Mouse (Mus musculus): ENCODE measurements around the gene Cfap45.

Cfap45 gene

DNA sequence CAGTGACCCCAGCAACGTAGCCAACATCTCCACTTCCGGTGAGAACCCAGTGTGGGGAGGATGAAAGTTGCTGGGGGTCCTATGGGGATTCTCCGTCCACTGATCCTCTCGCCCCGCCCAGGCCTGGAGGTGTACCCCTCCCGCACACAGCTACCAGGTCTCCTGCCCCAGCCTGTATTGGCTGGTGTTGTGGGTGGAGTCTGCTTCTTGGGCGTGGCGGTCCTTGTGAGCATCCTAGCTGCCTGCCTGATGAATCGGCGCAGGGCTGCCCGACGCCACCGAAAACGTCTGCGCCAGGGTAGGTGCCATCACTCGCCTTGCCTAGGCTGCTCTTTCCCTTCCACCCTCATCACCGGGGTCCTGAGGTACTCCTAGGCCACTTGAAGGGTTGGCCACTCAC is 24.6 kb upstream of the Cfap45 start:
- DNase-seq (ENCODE audit: low read depth, low spot score): no peak

DNA sequence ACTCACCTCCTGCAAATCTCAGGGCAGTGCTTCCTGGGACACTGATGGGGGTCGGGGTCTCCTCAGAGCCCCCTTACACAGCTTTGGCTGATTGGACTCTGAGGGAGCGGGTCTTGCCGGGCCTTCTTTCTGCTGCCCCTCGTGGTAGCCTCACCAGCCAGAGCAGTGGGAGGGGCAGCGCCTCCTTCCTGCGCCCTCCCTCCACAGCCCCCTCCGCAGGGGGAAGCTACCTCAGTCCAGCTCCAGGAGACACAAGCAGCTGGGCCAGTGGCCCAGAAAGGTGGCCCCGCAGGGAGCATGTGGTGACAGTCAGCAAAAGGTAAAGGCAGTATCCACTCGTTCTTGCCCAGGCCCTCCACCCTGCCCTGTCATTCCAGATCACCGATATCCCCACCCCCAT is 23.2 kb upstream of the Cfap45 start:
- DNase-seq (ENCODE audit: low read depth, low spot score): no peak

DNA sequence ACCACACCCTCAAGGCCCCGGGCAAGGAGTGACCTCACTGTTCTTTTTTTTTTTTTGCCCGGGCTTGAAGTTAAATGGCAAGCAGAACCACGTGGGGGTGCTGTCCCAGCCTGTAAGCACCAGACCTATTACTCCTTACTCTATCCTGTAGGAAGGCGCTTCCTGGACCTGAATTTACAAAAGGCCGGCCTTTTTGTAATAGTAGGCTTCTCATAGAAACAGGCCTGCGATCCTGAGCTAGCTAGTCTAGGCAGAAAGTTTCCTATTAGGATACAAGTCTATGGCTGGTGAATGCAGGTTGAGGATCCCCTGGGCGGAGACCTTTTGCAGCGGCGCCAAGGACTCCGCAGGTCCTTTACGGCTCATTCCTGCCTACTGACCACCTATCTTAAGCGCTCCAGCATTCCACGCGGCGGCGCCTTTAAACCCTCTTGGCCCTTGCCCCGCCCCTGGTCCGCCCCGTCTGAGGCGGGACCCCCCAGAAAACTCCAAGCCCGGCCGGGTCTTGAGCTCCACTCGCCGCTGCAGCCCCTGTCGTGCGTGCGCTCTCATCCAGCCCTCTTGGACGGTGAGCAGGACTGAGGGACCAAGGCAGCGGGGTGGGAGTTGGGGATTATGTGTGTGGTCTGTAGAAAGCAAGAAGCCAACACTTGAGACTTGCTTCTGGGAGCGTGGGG is 20.7 kb upstream of the Cfap45 start, which contains the start of gene Tagln2:
TSS of gene Tagln2 (plus strand) at position 283 of the 677 bp plus-strand sequence.
- peak; percentile 72 for DNase-seq (ENCODE audit: low read depth, low spot score)

DNA sequence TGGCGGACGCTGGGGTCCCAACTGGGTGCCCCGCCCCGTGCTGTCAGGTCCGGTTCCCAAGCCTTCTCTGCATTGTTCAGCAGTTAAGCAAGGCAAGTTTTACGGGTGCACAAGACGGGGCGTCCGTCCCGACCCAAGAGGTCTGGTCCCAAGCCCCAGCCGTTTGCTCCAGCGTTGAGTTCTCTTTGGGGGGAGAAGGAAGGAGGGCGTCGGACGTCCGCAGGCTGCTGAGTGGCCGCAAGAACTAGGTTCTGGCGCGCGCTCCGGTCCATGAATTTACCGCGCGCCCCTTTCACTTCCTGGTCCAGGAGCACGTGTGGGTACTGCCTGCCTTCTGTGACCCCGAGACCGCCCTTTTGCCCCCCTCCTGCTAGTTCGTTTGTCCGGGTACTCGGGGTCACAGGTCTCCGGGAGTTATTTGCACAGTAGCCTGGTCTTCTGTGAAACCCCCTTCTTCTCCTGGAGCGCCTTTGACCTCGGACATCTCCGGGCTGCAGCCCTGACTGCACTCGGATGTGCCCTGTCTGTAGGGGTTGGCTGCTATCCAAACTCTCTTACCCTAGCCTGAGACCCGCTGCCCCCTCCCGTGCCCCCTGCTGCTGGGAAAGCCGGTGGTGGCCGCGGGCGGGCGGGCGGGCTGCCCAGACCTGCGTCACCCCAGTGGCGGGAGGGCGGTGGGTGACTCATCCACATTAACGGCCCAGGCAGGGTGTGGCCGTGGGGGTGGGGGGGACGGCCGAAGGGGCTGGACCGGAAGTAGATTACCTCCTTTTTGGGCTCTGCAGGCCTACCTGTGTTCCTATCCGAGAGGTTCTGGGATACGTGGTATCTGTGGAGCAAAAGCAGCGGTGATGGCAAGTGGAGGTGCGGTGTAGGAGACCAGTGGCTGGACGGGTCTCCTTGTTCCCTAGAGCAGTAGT is 19.9 kb upstream of the Cfap45 start:
- no peak for DNase-seq (ENCODE audit: low read depth, low spot score)

DNA sequence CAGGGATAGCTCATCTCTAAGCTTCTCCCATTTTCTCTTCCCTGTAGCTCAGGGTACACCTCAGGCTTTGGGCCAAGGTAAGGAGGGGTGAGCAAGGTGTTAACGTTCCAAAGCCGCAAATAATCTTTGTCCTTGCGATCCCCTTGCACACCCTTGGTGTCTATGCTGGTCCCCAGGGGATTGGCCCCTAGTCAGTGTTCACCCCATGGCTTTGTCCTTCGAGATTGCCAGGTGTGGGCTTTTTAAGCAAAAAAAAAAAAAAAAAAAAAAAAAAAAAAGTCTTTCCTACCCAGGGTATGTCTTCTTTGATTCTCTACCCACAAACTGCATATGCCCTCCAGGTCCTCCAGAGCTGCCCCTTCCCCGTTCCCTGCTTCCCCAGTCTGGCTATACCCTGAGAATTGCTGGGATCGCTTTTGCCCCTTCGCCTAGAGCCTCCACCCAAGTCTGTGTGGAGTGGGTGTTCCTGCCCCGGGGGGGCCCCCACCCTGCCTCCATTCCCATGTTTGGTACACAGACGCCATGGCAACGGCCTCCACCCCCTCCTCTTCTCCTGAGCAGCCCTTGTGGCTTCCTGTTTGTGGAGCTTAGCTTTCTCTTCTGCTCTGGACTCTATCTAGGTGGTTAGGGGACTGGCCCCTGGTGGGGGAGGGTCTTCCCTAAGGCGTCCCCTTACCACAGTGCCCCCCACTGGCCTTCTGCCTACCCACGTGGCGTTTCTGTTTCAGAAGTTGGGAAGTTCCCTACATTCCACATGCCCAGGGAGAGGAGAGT is 19.0 kb upstream of the Cfap45 start:
- DNase-seq (ENCODE audit: low read depth, low spot score): no peak

DNA sequence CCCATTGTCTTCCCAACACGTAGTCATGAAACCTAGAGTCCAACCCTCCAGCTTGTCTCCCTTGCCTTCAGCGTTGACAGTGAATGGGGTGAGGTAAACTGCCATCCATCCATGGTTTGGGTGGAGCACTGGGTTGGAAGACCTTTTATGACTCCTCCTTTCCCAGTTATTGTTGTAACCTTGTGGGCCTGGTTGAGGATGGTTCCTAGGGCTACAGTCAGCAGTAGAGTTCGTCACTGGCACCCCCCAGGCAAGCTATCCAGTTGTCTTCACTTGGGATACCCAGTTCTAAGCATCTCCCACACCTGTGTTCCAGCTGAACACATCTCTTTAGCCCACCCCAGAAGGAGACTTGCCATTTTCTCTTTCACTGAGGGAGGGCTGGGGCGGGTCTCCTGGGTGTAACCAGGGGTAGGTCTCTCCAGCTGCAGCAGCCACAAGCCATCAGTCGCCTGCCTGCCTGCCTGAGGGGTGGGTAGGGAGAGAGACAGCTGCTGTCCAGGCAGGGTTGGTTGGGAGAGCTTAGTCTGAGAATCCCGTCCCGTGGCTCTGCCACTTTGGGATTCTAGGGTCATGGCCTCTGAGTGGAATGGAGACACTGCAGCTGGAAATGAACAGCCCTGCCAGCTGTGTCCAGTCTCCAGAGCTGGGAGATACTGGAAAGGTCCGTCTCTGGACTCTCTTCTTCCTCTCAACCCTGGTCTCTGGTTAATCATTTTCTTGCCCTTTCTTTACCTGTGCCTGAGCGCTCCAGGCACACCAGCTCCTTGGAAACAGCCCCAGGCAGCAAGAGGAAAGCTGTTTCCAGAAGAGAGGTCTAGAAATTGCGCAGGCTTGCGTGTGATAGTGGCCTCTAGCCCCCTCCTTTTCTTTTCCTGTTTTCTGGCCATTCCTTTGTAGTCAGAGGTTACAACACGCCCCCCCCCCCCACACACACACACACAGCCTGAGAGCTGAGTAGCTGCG is 18.2 kb upstream of the Cfap45 start:
- no peak for DNase-seq (ENCODE audit: low read depth, low spot score)

DNA sequence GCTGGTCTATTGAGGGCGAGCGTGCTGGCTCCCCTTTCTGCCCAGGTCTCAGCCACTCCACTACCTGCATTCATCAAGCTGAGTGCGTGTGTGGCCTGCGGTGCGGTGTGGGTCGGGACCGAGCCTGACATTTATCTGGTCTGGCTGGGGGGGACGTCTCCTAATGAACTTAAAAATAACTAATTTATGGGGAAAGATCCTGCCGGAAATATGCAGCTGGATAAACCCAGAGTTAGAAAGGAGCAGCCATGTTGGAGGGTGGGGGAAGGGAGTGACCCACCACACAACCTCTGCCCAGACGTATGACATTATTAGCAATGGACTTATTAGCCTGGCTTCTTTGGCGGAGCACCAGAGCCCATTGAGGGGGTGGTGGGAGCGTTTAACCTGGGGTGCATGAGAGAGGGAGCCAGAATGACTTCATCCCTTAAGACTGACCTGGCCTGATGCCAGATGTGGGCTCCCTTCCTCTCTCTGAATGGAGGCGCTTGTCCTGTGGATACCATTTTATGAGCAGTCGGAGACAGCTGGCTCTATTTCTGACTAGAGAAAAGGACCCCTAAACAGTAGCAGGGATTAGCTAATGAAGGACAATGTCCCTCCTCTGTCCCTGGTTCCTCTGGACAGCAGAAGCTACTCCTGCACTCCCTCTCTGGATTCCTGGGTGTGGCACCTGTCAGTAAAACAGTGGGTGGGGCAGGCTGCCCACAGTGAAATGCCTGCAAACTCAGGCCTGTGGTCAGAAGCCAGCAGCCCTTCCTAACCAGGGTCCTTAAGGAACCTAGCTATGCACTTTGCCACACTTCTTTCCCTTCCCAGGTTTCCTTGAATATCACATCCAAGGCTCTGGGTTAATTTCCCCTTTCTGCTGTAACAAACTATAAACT is 17.2 kb upstream of the Cfap45 start:
- DNase-seq (ENCODE audit: low read depth, low spot score): no peak

DNA sequence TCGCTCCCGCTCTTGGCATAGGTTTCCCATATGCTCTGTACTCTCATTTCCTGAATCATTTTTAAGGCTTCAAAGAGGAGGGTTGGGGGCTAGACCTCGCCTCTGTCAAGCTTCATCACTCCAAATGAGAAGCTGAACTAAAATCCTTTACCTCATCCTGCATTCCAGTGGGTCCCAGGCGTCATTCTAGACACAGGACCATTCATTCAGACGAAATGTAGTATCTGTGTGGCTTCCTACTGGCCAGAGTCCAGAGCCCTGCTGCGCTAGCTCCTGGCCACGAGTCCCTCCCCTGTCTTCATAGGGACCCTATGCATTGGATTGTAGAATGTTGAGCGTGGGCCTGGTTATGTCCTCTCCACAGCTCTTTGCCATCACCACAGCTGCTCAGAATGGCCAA is 15.8 kb upstream of the Cfap45 start:
- no peak for DNase-seq (ENCODE audit: low read depth, low spot score)

DNA sequence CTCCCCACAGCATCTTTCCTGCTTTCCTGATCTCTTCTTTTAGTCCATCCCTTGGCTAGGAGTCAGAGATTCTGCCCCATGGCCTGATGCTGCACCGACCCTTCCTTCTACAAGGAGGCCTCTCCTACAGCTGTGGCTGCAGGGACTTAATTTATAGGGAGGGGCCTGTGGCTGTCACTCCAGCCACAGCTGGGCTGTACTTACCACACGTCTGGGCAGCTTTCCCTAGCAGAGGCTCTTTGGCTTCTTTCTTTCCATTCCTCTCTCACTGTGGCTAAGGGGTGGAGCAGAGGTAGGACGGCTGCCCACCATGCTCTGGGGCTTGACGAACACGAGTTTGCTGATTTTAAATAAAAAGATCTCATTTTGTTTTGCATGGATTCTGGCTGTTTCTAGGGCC is 13.6 kb upstream of the Cfap45 start:
- DNase-seq (ENCODE audit: low read depth, low spot score): no peak

DNA sequence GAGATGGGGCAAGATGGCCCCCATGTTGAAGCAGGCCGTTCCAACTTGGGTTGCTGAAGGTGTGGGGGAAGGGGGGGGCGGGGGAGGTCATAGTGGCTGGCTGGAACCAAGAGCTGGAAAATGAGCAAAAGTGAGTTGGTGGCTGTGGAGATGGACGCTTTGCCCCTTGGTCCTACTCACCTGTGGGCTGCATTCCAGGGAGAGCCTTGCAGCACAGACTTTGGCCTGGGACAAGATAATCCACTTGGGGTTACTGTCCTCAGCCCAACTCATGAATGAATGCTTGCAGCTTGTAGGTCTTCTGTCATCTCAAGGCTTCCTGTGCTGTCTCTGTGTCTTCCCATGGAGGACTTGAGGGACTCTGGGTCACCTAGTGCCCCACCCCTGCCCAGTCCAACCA is 12.9 kb upstream of the Cfap45 start:
- DNase-seq (ENCODE audit: low read depth, low spot score): no peak

DNA sequence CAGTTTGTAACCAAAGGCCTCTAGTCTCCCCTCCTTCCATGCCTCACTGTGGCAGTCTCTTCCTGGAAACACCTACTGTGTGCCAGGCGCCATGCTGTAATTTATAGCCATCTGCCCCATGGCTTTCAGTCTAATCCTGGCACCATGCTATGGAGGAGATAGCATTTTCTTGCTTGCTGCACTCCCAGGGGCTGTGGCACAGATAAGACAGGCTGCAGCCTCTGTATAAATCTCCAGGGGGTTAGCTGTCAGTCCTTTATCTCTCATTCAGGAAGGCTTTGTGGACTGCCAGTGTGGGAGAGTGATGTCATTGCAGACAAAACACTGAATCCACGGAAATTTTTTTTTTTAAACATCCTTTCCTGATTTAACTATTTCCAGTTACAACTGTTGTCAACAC is 12.4 kb upstream of the Cfap45 start:
- DNase-seq (ENCODE audit: low read depth, low spot score): no peak

DNA sequence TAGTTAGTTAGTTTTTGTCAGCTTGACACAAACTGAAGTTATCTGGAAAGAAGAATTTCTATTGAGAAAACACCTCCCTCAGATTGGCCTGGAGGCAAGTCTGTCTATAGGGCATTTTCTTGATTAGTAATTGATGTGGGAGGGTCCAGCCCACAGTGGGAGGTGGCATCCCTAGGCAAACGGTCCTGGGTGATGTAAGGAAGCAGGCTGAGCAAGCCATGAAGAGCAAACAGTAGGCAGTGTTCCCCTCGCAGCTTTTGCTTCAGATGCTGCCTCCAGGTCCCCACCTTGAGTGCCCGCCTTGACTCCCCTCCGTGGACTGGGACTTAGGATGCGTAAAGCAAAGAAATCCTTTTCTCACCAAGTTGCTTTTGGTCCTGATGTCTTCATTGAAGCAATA is 11.4 kb upstream of the Cfap45 start:
- no peak for DNase-seq (ENCODE audit: low read depth, low spot score)

DNA sequence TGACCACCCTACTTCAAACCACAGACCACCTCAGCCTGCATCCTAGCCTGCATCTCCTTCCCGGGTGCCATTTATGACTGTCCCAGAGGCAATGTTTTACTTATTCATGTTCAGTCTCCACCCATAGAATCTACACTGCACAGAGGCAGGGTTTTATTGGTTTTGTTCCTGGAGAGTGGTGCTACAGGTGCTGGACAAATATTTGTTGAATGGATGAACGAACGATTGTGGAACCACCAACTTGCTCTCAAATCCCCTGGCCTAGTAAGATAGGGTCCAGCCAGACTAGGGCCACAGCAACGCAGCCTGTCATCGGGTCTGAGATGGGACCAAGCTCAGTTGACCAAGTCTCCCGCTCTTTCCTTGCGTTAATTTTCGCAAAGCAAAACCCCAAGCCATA is 10.6 kb upstream of the Cfap45 start:
- no peak for DNase-seq (ENCODE audit: low read depth, low spot score)

DNA sequence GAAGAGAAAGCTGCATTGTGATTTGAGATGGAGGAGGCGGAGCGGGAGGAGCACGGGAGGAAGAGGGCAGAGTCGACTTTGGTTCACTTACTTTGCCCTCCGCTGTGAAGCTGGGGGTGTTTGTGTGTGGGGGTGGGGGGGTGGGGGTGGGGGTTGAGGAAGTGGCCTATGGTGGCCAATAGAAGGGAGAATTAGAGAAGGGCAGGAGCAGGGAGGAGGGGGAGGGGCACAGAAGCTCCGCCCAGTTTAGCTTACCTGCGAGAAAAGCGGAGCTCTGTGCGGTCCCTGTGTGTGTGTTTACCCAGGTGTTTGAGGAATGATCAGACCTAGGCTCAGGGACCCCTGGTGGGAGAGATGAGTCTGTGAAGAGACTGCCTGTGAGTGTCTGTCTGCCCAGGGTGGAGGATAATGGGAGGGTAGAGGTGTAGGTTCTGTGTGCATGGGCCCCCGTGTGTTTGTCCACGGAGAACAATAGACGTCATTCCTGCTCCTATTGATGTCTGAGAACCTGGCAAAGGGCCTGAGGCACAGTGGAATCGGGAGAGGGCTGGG is 10.1 kb upstream of the Cfap45 start:
- DNase-seq (ENCODE audit: low read depth, low spot score): no peak

DNA sequence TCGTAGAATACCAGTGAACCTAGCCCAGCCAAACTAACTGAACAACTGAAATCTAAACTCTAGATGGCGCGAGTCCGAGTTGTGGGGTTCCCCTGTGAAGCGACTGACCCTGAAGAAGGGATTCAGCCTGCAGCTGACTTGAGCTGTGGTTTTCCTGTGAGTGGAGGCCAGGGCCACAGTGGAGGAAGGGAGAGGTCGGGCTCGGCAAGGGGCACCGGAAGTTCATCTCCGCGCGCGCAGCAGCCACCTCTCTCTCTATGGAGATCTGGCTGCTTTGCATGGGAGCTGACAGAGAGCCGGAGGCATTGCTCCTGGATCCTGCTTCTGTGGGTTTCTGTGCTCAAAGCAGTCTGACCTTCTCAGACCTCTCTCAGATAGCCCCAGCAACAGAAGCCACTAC is 7.6 kb upstream of the Cfap45 start:
- DNase-seq (ENCODE audit: low read depth, low spot score): no peak

DNA sequence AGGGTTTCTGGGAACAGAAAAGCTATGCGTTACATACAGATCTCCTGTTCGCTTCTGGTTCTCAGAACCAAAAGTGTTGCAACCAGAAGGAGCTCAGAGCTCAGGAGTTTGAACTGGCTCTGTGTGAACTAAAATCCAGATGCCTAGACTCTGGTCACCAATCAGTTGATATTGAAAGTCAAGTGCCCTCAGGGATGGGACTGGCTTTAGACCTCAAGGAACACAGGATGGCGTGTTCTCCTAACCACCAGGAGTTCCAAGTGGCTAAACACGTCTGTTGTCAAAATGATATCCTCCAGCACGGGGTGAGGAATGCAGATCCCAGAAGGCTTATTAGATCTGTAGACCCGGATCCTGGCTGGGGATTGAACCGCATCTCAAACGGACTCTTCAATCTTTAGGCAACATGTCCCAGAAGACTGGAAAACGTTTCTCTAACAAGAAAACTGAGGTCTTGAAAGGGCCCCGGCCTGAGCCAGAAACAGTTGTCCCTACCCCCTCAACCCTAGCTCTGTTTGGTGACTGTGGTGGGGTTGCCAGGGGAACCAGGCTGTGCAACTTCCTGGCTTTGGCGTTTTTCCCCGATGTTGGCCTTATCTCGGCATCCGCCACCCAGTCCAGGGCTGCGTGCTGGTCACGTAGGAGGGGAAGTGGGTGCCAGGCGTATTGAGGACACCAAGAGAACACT is 6.9 kb upstream of the Cfap45 start:
- DNase-seq (ENCODE audit: low read depth, low spot score): no peak

DNA sequence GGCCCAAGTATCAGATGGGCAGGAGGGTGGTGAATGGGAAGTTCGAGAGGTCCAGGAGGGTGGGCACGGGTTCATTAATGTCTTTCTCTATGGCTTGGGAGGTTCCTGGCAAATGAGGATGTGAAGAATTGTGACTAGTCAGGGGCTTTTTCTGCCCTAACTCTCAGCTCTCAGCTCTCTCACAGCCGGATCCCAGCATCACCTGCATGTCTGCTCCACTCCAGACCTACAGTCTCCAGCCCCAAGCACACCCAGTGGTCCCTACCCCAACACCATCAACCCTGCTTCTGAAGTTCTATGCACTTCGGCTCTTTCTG is 6.4 kb upstream of the Cfap45 start:
- DNase-seq (ENCODE audit: low read depth, low spot score): no peak

DNA sequence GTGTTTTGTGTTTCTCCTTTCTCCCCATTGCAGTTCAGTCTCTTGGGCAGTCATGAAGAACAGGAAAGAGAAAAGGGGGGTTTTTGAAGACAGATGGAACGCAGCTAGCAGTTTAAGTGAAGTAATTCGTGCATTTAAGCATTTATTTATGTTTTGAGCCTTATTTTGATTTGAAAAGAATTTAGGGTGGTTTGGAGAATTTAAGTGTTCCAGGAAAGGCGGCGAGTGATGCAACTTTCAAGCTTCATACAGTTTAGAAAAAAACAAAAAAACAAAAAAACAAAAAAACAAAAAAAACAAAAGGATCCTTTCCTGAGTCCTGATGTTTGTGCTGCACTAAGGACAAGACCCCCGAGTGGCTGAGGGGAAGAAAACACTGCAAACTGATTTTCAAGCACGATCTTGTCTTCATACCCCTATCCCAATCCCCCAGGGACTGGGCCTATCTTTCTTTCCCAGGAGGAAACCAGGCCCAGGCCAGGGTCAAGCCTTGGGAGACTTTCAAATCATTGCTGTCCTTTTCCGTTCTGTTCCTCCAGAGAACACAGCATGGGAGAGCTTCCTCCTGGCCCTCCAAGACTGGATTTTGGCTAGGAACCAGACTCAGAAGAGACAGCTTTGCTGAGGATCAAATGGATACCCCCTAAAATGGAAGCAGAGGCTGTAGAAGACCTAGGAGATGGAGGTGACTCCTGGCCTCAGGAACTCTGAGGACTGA is 5.9 kb upstream of the Cfap45 start:
- no peak for DNase-seq (ENCODE audit: low read depth, low spot score)

DNA sequence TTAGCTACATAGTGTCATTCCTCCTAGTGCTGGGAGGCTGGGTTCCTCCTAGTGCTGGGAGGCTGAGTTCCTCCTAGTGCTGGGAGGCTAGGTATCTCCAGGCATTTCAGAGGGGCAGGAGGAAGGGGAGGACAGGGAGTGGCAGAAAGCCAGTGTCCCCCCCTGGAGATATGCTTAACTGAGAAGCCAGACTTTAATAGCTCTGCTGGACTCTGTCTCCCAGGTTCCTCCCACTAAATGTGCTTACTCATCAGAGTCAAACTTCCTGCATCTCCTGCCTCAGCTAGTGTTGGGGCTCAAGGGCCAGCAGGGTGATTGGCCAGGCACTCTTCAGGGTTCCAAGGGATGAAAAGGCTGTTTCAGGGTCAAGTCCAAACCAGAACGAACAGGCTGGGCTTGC is 5.2 kb upstream of the Cfap45 start:
- DNase-seq (ENCODE audit: low read depth, low spot score): no peak

Data from forelimb bud, embryonic 11.5 days (tissue).